Mouse (Mus musculus) frontal cortex, adult (tissue): ENCODE data around the gene Phkg1.
A peak's percentile ranks its signal among the peaks of the same experiment; 100 is the strongest.
"Not testable (repeated sequence)": the region's sequence is repeated elsewhere in the genome, so short reads cannot be mapped to it uniquely, and the experiment has no call there.

Experiments used
- ATAC-seq: cut with Nextera tagmentation; 2 replicates; pipeline ENCODE4 v1.9.2; 2017; ENCODE audit warnings: mild to moderate bottlenecking, moderate library complexity, mixed read lengths; ENCODE audit not compliant: low TSS enrichment

Gene Phkg1

GRCm38 (mm10) chr5:129907775-129908174 lies 9.4 kb upstream of the Phkg1 start:
- ATAC-seq = no peak

GRCm38 (mm10) chr5:129895198-129896088 lies 2.9 kb downstream of the Phkg1 start, which contains the start of gene Zbed5:
Gene Zbed5 (plus strand): TSS chr5:129895723.
- peak; percentile 100 for ATAC-seq

- not testable (repeated sequence) for ATAC-seq
These were observed 8.0 kb downstream of the Phkg1 start for GRCm38 (mm10) chr5:129890390-129890789.

- ATAC-seq = peak; percentile 100
These were observed 11.3 kb downstream of the Phkg1 start, which contains the start of gene Chchd2 for GRCm38 (mm10) chr5:129886911-129887636. Gene Chchd2 (minus strand): TSS chr5:129887470.

- ATAC-seq = no peak
These were observed 12.1 kb downstream of the Phkg1 start for GRCm38 (mm10) chr5:129886271-129886670.

- no peak for ATAC-seq
These were observed 18.5 kb downstream of the Phkg1 start for GRCm38 (mm10) chr5:129879888-129880287.

- peak; percentile 38; the same call in 1 of the 2 replicates for ATAC-seq
These were observed 19.4 kb downstream of the Phkg1 start for GRCm38 (mm10) chr5:129878946-129879345.

- peak; percentile 70; the same call in 1 of the 2 replicates for ATAC-seq
These were observed 20.5 kb downstream of the Phkg1 start for GRCm38 (mm10) chr5:129877731-129878455.

- ATAC-seq = no peak
These were observed 23.3 kb downstream of the Phkg1 start for GRCm38 (mm10) chr5:129875098-129875497.

- no peak for ATAC-seq
These were observed 24.4 kb downstream of the Phkg1 start for GRCm38 (mm10) chr5:129873942-129874341.

GRCm38 (mm10) chr5:129871238-129871637 lies 27.1 kb downstream of the Phkg1 start:
- no peak for ATAC-seq

- ATAC-seq = no peak
These were observed 28.9 kb downstream of the Phkg1 start for GRCm38 (mm10) chr5:129869238-129869995.

- no peak for ATAC-seq
These were observed 32.5 kb downstream of the Phkg1 start for GRCm38 (mm10) chr5:129865841-129866240.

- ATAC-seq = peak; percentile 34
These were observed 33.9 kb downstream of the Phkg1 start for GRCm38 (mm10) chr5:129864467-129864866.

GRCm38 (mm10) chr5:129862325-129862724 lies 36.0 kb downstream of the Phkg1 start:
- ATAC-seq = no peak

GRCm38 (mm10) chr5:129856414-129856813 lies 41.9 kb downstream of the Phkg1 start:
- ATAC-seq = no peak

GRCm38 (mm10) chr5:129855163-129855562 lies 43.2 kb downstream of the Phkg1 start:
- ATAC-seq = no peak

- ATAC-seq = no peak
These were observed 50.9 kb downstream of the Phkg1 start for GRCm38 (mm10) chr5:129847558-129847820.

GRCm38 (mm10) chr5:129846752-129847557 lies 51.4 kb downstream of the Phkg1 start, which contains the start of gene Sumf2:
Gene Sumf2 (plus strand): TSS chr5:129846986.
- ATAC-seq = peak; percentile 100

- ATAC-seq = no peak
These were observed 53.5 kb downstream of the Phkg1 start for GRCm38 (mm10) chr5:129844848-129845247.
